Mouse (Mus musculus) liver, postnatal 0 days (tissue): ENCODE data around the gene Esrrg. TPM values are rescaled to one million over a fixed set of nuclear protein-coding genes. Genes with fewer than 3 reads are reported as not detected.

Experiments used
- ATAC-seq: fragments of 200-750 bp; cut with Nextera tagmentation; 2 replicates; pipeline ENCODE4 v1.8.0; 2017; ENCODE audit warnings: mild to moderate bottlenecking, moderate library complexity
- DNase-seq: peaks from one replicate; pipeline ENCODE4 v3.0.0-alpha.2; 2016
- H3K27ac ChIP-seq: fragments of 300-500 bp; sonication (generic); 2 replicates; pipeline ENCODE4 v1.5.1; 2014; ENCODE audit warnings: antibody characterized with exemption, moderate library complexity, mild to moderate bottlenecking, low read depth
- H3K27me3 ChIP-seq: fragments of 300-500 bp; sonication (generic); 2 replicates; pipeline ENCODE4 v1.6.1; 2014; ENCODE audit warnings: low read length, control low read depth, mixed read lengths; ENCODE audit not compliant: insufficient read depth
- H3K36me3 ChIP-seq: fragments of 300-500 bp; sonication (generic); replicated peaks from 2 replicates; pipeline ENCODE4 v1.6.1; 2014; ENCODE audit warnings: mild to moderate bottlenecking, control low read depth, low read length, moderate library complexity, mixed read lengths; ENCODE audit not compliant: insufficient read depth
- H3K4me1 ChIP-seq: fragments of 300-500 bp; sonication (generic); 2 replicates; pipeline ENCODE4 v1.6.1; 2014; ENCODE audit warnings: antibody characterized with exemption, mild to moderate bottlenecking, control low read depth; ENCODE audit not compliant: insufficient read depth
- H3K4me2 ChIP-seq: fragments of 300-500 bp; sonication (generic); 2 replicates; pipeline ENCODE4 v1.6.1; 2014; ENCODE audit warnings: low read depth, mild to moderate bottlenecking, low read length, moderate library complexity, mixed read lengths
- H3K4me3 ChIP-seq: fragments of 300-500 bp; sonication (generic); 2 replicates; pipeline ENCODE4 v1.5.1; 2014; ENCODE audit warnings: low read depth, low read length
- H3K9ac ChIP-seq: fragments of 300-500 bp; sonication (generic); replicated peaks from 2 replicates; pipeline ENCODE4 v1.6.1; 2014; ENCODE audit warnings: mild to moderate bottlenecking, moderate library complexity
- H3K9me3 ChIP-seq: fragments of 300-500 bp; sonication (generic); 2 replicates; pipeline ENCODE4 v1.6.1; 2016; ENCODE audit warnings: mild to moderate bottlenecking, control low read depth, low read length, mixed read lengths
- CTCF ChIP-seq: sonication (generic); IDR thresholded peaks from 2 replicates; pipeline ENCODE4 v1.5.1; 2016; ENCODE audit warnings: antibody characterized with exemption, low read depth
- EP300 ChIP-seq: IDR thresholded peaks from 2 replicates; pipeline ENCODE4 v1.6.1; 2016; ENCODE audit warnings: antibody characterized with exemption, low read depth, mild to moderate bottlenecking
- WGBS: fragments of 180-500 bp; shearing (Covaris S2); extraction: QIAGEN DNeasy Blood & Tissue Kit; methylation state at CpG from one replicate; pipeline ENCODE4 v1.1.7; 2014; ENCODE audit not compliant: insufficient replicate concordance; 5-methylcytosine and 5-hydroxymethylcytosine counted together
- polyA plus RNA-seq: library from polyadenylated mRNA; unstranded; fragments of >200 nt; fragmentation: Nextera tagmentation; extraction: Ambion mirVana; gene quantifications from 2 replicates; pipeline ENCODE4 v1.2.1, GENCODE M21; 2015

Esrrg gene
- polyA plus RNA-seq, 1 experiment from 2014 or later: 0.11 TPM

DNA sequence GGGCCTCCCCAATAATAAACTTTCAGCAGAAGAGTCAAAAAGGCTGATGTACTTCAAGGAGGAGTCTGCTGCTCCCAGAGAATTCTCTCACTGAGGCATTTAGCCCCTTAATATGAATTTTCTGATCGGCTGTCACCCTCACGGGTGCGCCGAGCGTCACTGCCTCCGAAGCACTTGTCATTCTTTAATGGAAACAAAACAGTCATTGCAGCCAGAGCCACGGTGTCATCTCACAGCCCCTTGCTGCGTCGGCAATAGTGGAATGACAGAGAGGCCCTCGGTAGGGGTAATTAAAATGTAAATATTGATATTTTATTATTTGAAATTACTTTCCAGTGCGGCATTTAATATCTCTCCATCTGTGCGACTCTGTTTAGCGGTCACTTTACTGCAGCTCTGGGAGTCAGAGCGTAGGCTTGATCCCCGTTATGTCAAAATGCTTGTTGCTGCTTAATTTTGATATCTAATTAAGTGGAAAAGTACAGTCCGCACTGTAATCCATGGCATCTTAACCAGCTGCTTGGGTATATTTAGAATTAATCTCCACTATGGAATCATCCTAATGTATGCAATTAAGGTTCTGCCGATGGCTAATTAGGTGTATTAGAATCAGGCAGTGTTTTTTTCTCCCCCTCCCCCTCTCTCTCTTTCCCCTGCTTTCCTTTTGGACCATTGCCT, 578.0 kb downstream of the Esrrg start:
- no peak for TF ChIP-seq CTCF
- no peak for TF ChIP-seq EP300

DNA sequence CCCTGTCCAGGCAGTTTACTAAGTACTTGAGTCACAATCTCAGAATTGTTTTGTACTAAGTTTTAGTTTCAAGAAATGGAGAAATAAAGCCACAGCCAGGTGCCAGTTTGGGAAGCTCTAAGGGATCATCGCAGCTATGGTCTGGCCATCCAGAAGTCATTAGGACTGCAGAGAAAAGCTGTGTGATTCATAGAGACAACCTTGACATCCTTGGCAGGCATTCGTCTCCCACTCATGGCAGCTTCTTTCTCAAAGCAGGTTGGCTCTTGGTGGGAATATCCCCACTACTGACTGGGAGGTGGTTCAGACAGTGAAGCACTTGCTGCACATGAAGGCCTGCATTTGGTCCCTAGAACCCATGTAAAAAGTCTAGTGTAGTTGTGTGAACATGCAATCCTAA, 584.4 kb downstream of the Esrrg start:
- H3K9ac ChIP-seq: no peak overlapping the region
- no peak for ATAC-seq

More for the DNA sequence above, 578.0 kb downstream of the Esrrg start:
- H3K27ac ChIP-seq: no peak overlapping the region
- no peaks in the 10 kb centered on the region for H3K27me3 ChIP-seq
- no peaks in the 10 kb centered on the region for H3K9me3 ChIP-seq
- ATAC-seq (no peak), DNase-seq (no peak)
- H3K36me3 ChIP-seq: no peaks in the 10 kb centered on the region
- H3K9ac ChIP-seq: no peak overlapping the region
- H3K4me3 ChIP-seq: no peak overlapping the region
- WGBS: 83% methylated on average over 17 of the region's 17 CpGs
- no peak overlapping the region for H3K4me2 ChIP-seq
- no peaks in the 10 kb centered on the region for H3K4me1 ChIP-seq

DNA sequence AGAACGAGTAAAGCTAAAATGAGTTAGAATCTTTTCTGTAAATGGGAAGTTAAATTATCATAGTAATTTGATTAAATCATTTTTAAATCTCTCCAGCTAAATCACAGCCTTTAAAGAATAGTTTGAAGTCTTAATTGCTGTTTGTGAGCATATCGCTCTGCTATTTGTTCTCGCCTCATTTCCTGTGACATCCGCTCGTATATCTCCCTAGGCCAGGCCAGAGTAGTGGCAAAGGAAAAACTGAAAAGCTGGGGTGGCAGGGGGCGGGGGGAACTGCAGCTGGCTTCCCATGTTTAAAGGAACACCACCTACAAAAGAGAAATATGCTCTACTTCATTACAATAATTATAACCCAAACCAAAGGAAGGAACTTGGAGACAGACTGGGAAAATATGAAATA, 598.8 kb downstream of the Esrrg start:
- TF ChIP-seq EP300: no peak
- no peak for TF ChIP-seq CTCF
- Histone ChIP-seq H3K4me3 (no peak overlapping the region), H3K4me1 (no peaks in the 10 kb centered on the region), H3K36me3 (no peaks in the 10 kb centered on the region), H3K27ac (no peak overlapping the region), H3K27me3 (no peaks in the 10 kb centered on the region), H3K9ac (no peak overlapping the region), H3K4me2 (no peak overlapping the region), H3K9me3 (no peaks in the 10 kb centered on the region)
- no peak for ATAC-seq
- DNase-seq: no peak
- 50% methylated on average over 6 of the region's 6 CpGs for WGBS

More for the DNA sequence above, 584.4 kb downstream of the Esrrg start:
- no peaks in the 10 kb centered on the region for H3K36me3 ChIP-seq
- no peaks in the 10 kb centered on the region for H3K27me3 ChIP-seq
- no peaks in the 10 kb centered on the region for H3K4me1 ChIP-seq
- H3K4me3 ChIP-seq: no peak overlapping the region
- H3K27ac ChIP-seq: no peak overlapping the region
- no peak for TF ChIP-seq CTCF
- TF ChIP-seq EP300: no peak
- no peaks in the 10 kb centered on the region for H3K9me3 ChIP-seq
- H3K4me2 ChIP-seq: no peak overlapping the region
- 84% methylated on average over 2 of the region's 2 CpGs for WGBS
- DNase-seq: no peak

DNA sequence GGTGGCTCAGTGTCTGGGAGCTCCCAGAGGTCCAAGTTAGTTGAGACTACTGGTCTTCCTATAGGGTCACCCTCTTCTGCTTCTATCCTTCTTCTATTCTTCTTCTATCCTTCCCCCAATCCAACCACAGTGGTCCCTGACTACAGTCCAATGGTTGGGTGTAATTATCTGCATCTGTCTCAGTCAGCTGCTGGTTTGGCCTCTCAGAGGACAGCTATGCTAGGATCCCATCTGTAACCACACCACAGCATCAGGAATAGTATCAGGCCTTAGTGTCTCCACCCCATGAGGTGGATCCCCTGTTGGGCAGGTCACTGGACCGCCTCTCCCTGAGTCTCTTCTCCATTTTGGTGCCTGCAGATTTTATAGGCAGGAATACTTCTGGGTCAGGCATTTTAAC, 600.4 kb downstream of the Esrrg start:
- Histone ChIP-seq H3K27ac (no peak overlapping the region), H3K36me3 (no peaks in the 10 kb centered on the region), H3K27me3 (no peaks in the 10 kb centered on the region), H3K9me3 (no peaks in the 10 kb centered on the region), H3K9ac (no peak overlapping the region), H3K4me1 (no peaks in the 10 kb centered on the region), H3K4me3 (no peak overlapping the region), H3K4me2 (no peak overlapping the region)
- WGBS: 78% methylated on average over 1 of the region's 1 CpGs
- no peak for TF ChIP-seq CTCF
- TF ChIP-seq EP300: no peak
- ATAC-seq: no peak
- no peak for DNase-seq

DNA sequence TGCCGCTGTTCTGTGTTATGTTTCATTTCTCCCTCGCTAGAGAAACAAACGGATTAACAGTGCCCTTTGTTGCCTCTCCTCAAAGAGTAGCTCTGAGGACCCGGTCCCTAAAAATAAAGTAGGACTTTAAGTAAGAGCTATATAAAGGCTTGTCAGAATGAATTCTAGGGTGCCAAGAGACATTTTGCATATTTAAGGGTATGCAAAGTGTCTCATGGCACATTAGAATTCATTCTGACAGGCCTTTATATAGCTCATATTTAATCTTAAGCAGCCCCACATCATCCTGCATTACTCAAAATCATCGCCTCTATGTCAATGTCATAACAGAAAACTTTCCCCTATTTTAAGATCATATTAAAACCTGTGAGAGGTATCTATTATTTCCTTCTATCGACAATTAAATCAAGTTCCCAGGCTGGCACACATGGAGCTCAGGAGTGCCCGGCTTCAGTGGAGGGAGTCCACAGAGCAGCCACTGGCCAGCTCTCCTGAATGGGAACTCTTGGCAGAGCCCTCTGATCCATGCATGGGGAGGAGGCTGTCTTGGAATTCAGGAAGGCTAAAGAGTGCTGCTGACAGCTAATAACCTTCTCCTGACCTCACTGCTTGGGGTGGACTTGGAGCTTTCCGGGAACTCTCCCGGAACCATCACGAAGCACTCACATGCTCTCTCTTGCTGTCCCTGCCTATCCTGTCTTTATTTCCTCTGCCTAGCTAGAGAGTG, 606.5 kb downstream of the Esrrg start:
- H3K9ac ChIP-seq: no peak overlapping the region
- H3K9me3 ChIP-seq: no peaks in the 10 kb centered on the region
- WGBS: 64% methylated on average over 10 of the region's 10 CpGs
- TF ChIP-seq EP300: no peak
- TF ChIP-seq CTCF: no peak
- H3K4me2 ChIP-seq: no peak overlapping the region
- DNase-seq (no peak), ATAC-seq (no peak)
- H3K36me3 ChIP-seq: no peaks in the 10 kb centered on the region
- no peaks in the 10 kb centered on the region for H3K4me1 ChIP-seq
- H3K27me3 ChIP-seq: no peaks in the 10 kb centered on the region
- H3K4me3 ChIP-seq: no peak overlapping the region
- no peak overlapping the region for H3K27ac ChIP-seq

DNA sequence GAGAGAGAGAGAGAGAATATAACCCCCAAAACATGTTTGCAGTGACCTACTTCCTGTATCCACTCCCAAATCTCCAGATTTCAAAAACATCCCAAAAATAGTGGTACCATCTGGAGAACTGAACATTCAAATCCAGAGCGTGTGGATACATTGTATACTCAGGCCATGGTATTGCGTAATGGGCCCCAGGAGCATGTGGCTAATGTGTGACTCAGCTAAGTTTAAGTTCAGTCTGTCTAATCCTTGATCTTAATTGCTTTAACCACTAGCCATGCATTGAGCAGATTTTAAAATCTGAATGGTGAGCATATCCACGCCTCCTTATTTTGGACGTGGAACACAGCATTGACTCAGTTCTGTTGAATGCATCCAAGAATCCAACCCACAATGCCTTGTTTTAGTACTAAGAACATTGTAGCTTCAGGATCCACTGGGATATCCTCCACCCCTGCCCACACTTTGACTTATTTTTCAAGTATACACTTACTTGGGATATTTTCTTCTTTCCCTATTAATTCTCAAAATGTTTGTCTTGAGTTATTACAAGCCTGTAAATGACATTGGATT, 612.7 kb downstream of the Esrrg start:
- no peaks in the 10 kb centered on the region for H3K36me3 ChIP-seq
- WGBS: 61% methylated on average over 4 of the region's 4 CpGs
- no peak overlapping the region for H3K4me3 ChIP-seq
- H3K4me1 ChIP-seq: no peaks in the 10 kb centered on the region
- H3K27me3 ChIP-seq: no peaks in the 10 kb centered on the region
- no peak overlapping the region for H3K9ac ChIP-seq
- DNase-seq (no peak), ATAC-seq (no peak)
- TF ChIP-seq EP300: no peak
- H3K27ac ChIP-seq: no peak overlapping the region
- H3K4me2 ChIP-seq: no peak overlapping the region
- H3K9me3 ChIP-seq: no peaks in the 10 kb centered on the region
